Mouse (Mus musculus): ENCODE measurements around the gene Zfp958.

DNA sequence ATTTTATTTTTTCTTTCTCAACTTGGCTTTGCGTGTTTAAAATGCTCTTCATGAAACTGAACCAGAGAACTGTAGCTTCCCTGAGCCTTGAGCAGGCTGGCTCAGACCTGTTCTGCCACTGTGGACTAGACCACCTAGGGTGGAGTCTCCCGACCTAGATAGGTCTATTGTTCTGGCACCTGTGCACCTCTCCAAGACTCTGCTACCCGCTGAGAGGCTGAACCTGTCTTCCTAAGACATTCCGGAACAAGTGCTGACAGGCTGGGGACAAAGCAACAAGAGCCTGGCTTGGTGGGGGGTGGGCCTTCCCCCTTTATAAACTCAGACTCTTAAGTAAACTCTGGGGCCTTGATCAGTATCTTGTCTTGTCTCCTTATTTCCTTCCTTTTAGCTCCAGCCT, 26.6 kb upstream of the Zfp958 start:
- TF ChIP-seq CTCF (IDR thresholded peaks at IDR 0.05) (no peak), EP300 (IDR thresholded peaks at IDR 0.05) (no peak; the same call in 1 of the 2 replicates)

Data from lung, postnatal 0 days (tissue).